Mouse (Mus musculus): ENCODE results near the gene Sh3kbp1.

Sh3kbp1 gene

DNA sequence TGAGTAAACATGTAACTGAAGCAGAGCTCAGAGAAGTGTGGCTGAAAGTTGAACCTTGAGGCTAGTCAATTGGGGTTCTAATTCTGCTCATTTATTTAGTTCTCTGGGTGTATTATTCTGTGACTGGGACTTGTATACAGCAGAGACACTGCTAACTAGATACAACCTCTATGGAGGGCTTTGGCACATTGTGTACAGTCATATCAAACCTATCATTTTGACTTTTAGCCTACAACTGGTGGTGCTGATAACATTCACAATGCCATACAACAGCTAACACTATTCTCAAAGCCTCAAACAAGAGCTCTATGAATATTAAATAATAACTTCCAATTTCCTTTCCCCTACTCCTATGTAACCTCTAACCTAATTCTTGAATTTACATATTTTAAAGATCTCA lies 129.2 kb downstream of the Sh3kbp1 start:
- DNase-seq, result no peak

GRCm38 (mm10) chrX:159756901-159757821 lies 130.1 kb downstream of the Sh3kbp1 start:
- no peak for DNase-seq

- no peak for DNase-seq
Measured at GRCm38 (mm10) chrX:159757854-159758540, 130.9 kb downstream of the Sh3kbp1 start.

DNA sequence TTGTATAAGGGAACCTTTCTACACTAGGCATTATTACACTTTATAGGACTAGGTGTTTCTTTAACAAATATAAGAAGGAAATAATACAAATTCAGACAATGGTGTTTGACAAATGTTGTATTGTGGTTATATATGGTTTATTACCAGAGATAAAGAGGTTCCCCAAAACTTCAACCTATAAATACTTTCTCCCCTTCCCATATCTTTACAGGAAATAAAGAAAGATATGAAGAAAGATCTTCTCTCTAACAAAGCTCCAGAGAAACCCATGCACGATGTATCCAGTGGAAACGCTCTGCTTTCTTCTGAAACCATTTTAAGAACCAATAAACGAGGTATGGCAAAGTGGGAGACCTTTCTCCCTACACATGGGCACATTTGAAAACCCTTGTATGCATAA lies 136.7 kb downstream of the Sh3kbp1 start:
- no peak for DNase-seq

GRCm38 (mm10) chrX:159765850-159766249 lies 138.8 kb downstream of the Sh3kbp1 start:
- DNase-seq, result no peak

- DNase-seq, result no peak
Measured at GRCm38 (mm10) chrX:159769005-159769404, 141.9 kb downstream of the Sh3kbp1 start.

- DNase-seq, result no peak
Measured at GRCm38 (mm10) chrX:159769773-159770172, 142.7 kb downstream of the Sh3kbp1 start.

DNA sequence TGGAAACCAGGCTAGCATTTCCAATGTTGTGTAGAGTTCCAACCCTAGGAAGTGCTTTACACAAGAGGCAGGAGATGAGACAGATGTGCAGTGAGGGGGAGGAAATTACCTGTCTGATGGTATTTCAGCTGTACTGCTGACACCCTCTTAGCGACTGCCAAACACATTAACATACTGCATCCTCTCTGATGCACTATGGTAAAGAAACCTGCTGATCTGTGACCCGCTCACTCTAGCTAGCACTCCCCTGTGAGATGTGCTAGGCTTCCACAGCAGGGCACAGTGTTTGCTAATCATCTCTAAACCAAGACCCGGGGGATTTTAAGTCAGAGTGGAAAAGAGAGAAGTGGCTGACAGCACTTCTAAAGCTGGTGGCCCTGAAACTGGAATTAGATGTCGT lies 145.1 kb downstream of the Sh3kbp1 start:
- DNase-seq, result no peak

- DNase-seq, result no peak
Measured at GRCm38 (mm10) chrX:159775042-159775441, 148.0 kb downstream of the Sh3kbp1 start.

- DNase-seq, result no peak
Measured at GRCm38 (mm10) chrX:159778787-159779186, 151.7 kb downstream of the Sh3kbp1 start.

DNA sequence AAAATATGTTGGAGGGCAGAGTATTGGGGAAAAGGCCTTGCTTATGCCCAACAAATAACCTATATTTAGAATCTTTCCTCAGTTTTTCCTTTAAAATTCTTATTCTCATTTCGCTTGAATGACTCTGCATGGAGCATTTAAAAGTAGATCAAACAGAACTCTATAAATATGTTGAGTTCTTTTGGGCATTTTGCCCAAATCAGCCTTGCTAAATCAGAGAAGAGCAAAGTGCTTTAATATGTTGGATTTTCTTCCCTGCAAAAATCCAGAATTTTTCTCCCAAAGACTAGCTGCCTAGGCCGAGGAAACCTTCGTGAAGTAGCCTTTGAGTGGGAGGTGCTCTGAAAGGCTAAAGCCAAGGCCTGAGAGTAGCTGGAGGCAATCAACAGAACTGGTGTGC lies 163.4 kb downstream of the Sh3kbp1 start:
- no peak for DNase-seq

DNA sequence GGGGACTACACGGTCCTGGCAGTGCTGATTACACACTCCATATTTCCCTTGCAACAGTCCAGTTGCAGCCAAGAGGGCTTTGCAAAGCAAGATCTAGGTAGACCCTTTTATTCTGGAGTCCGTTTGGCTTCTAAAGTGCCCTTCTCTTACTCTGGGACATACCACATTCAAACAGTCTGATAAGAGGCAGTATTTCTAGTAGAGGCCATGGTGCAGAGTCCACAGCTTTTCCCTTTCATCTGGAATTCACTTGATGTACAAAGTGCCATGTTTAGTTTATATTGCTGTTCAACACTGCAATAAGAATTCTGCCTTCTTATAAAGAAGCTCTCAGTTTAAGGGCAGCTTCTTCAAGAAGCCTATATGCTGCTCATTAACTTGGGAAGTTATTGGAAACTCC lies 168.5 kb downstream of the Sh3kbp1 start:
- DNase-seq, result no peak

DNA sequence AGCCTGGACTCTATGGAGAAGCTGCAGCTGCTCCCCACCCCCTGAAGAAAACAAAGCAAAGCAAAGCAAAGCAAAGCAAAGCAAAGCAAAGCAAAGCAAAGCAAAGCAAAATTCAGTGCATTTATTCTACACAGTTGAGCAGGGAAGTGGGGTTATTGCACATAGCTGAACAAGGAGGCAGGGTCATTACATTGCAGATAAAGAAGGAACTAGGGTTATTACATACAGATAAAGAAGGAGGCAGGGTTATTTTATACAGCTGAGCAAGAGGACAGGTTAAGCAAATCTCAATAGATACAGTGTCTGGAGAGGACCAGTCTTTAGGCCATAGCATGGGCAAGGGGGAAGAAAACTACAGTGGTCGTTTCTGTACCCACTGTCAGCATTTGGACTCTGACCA lies 177.3 kb downstream of the Sh3kbp1 start:
- DNase-seq, result no peak

GRCm38 (mm10) chrX:159809510-159809909 lies 182.4 kb downstream of the Sh3kbp1 start:
- no peak for DNase-seq

GRCm38 (mm10) chrX:159810469-159810868 lies 183.4 kb downstream of the Sh3kbp1 start:
- DNase-seq, result no peak

DNA sequence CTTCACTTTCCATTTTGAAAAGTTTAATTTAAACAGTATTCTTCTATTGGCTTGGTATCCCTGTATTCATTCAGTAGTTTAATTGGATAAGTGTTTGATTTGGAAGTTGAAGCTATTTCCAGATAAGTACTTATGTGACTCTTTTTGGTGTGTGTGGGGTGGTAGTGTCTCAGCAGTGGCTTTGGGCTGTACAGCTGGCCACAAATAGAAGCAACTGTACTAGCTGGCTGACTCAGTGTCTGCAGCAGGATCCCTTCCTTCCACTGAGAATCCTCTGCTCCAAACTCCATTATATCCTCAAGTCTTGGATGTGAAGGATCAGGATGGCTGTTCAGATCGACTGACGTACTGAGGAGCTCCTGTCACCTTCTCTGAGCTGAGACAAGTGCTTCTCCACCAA lies 190.4 kb downstream of the Sh3kbp1 start:
- no peak for DNase-seq

DNA sequence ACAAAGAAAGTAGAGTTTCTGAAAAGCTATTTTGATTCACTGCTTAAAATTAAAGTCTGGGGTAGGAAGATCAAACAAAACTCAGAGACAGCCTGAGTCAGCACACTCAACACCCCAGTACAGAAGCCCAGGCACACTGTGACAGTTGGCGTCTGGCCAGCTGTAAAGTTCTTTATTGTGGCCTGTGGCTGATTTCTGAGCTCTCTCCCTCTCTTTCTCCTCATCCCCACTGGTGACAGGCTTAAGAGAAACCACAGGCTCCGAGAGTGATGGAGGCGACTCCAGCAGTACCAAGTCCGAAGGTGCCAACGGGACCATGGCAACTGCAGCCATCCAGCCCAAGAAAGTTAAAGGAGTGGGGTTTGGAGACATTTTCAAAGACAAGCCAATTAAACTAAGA lies 201.1 kb downstream of the Sh3kbp1 start:
- DNase-seq, result no peak

DNA sequence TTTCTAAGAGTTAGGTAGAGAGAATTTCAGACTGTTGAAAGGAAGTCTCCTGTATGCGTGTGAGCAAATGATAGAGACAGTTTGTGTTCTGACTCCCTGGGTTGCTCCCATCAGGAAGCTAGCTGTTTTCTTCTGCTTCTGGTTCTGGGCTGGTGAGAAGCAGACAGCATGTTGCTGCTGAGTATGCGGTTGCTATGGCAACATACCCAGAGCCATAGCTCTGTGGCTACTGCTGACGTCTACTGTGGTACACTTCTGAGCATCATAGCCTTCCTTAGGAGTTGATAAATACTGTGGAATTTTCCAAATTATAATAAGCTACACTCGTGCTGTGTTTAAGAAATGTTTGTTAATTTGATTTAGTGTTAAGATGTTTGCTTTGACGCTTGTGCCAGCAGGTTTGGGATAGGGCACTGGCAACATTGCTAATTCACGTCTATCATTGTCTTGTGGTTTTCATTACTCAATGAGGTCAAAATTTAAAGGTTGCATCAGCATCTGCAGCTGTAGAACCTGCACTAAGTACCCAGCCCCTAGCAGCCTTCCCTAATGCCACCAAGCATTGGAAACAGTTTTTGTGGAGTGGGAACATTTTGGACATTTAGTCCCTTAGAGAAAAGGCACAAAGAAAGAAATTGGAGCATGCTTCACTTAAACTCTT lies 202.2 kb downstream of the Sh3kbp1 start:
- DNase-seq, result no peak

GRCm38 (mm10) chrX:159831176-159831575 lies 204.1 kb downstream of the Sh3kbp1 start:
- DNase-seq, result no peak

DNA sequence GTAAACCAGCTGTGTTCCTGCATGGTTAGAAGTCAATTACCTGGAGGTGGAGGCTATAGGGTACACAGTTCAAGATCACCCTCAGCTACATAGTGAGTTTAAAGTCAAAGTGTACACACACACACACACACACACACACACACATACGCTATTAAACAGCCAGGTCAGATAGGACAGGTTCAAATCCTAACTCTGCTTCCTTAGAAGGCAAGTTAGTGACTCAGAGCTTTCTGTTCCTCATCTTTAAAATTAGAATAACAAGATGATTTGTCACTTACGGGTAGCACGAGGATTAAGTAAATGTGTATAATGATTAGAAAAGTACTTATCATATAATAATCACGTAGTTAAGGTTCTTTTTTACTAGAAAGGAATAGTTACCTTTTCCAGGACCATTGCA lies 208.2 kb downstream of the Sh3kbp1 start:
- DNase-seq, result no peak

DNA sequence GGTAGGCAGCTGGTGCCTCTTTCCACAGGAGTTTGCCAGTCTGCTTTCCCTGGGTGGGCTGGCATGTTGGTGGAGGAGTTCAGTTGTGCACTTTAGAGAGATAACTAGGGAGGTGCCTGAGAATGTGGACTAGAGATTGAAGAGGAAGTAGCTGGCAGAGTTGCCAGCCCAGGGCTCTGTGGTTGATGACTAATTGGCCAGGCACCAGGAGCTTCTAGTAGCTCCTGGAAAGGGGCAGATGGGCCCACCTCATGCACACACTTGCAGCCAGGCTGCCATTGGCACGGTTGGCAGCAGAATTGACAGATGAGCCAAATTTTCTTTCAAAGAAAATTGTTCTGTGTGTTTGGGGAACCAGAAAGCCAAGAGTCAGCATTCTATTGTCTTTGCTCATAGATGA lies 210.3 kb downstream of the Sh3kbp1 start:
- peak; percentile 73 to 74 for DNase-seq

- no peak for DNase-seq
Measured at GRCm38 (mm10) chrX:159839786-159840185, 212.7 kb downstream of the Sh3kbp1 start.

GRCm38 (mm10) chrX:159840225-159840624 lies 213.2 kb downstream of the Sh3kbp1 start:
- DNase-seq, result no peak

DNA sequence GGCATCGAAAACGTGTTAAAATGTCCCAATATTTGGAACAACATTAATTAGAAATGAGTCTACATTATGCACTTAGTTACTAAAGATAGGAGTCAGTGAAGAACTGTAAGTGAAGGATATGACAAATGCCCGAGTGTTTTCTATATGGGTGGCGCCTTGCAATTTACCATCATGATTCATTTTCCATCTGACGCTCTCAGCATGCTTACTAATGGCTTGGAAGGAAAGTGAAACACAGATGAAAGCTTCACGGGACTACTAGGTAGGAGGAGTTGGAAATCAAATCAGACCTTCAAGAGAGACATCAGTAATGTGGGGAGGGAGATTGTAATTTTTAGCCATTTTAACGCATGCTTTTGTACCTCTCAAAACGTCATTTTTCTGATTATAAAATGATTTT lies 223.7 kb downstream of the Sh3kbp1 start:
- DNase-seq, result no peak

All from cerebellum, postnatal 36 days (tissue).